Mouse (Mus musculus): Measurements from ENCODE around the gene Plin5. TPM values are rescaled to one million over a fixed set of nuclear protein-coding genes. Genes with fewer than 3 reads are reported as not detected.

The Plin5 gene
- total RNA-seq, 2 experiments from 2014 or later: 0.38 to 0.68 TPM

GRCm38 (mm10) chr17:56144546-56144945 is 27.1 kb upstream of the Plin5 start:
- no peak for DNase-seq (ENCODE audit: extremely low spot score in 1 of 2, low spot score in 2 of 2)
- no peak for TF ChIP-seq CTCF (IDR thresholded peaks at IDR 0.05)
- intact Hi-C loops (cut with DNase I): no loop called here
- Histone ChIP-seq H3K27ac (no peak overlapping the region), H3K4me3 (no peak overlapping the region)

GRCm38 (mm10) chr17:56141702-56142605 is 24.6 kb upstream of the Plin5 start:
- H3K4me3 ChIP-seq: peak overlapping the region; percentile 63
- no peak for TF ChIP-seq CTCF (IDR thresholded peaks at IDR 0.05)
- intact Hi-C loops (cut with DNase I): no loop called here
- peak overlapping the region; percentile 82 for H3K27ac ChIP-seq
- peak; percentile 66 to 81 for DNase-seq (ENCODE audit: extremely low spot score in 1 of 2, low spot score in 2 of 2)

GRCm38 (mm10) chr17:56139858-56140595 is 22.6 kb upstream of the Plin5 start, which contains the start of gene Sema6b:
Sema6b (minus strand) TSS chr17:56140343.
- intact Hi-C loops (cut with DNase I): no loop called here
- TF ChIP-seq CTCF (IDR thresholded peaks at IDR 0.05): no peak
- Histone ChIP-seq H3K4me3 (peak within 1 kb of the TSS; percentile 76), H3K27ac (peak within 1 kb of the TSS; percentile 95)
- DNase-seq (ENCODE audit: extremely low spot score in 1 of 2, low spot score in 2 of 2): peak; percentile 84 to 90

- intact Hi-C loops (cut with DNase I): no loop called here
- no peak for TF ChIP-seq CTCF (IDR thresholded peaks at IDR 0.05)
- no peak for DNase-seq (ENCODE audit: extremely low spot score in 1 of 2, low spot score in 2 of 2)
- H3K4me3 ChIP-seq: peak overlapping the region; percentile 76
- H3K27ac ChIP-seq: peak overlapping the region; percentile 95
Measured at GRCm38 (mm10) chr17:56139355-56139754, 22.0 kb upstream of the Plin5 start.

- Histone ChIP-seq H3K4me3 (peak overlapping the region; percentile 76), H3K27ac (no peak overlapping the region)
- DNase-seq (ENCODE audit: extremely low spot score in 1 of 2, low spot score in 2 of 2): no peak
- TF ChIP-seq CTCF (IDR thresholded peaks at IDR 0.05): no peak
- intact Hi-C loops (cut with DNase I): no loop called here
Measured at GRCm38 (mm10) chr17:56137839-56138613, 20.6 kb upstream of the Plin5 start.

- Histone ChIP-seq H3K27ac (no peak overlapping the region), H3K4me3 (no peak overlapping the region)
- DNase-seq (ENCODE audit: extremely low spot score in 1 of 2, low spot score in 2 of 2): no peak
- intact Hi-C loops (cut with DNase I): no loop called here
- no peak for TF ChIP-seq CTCF (IDR thresholded peaks at IDR 0.05)
Measured at GRCm38 (mm10) chr17:56136558-56136957, 19.2 kb upstream of the Plin5 start.

GRCm38 (mm10) chr17:56134463-56134971 is 17.1 kb upstream of the Plin5 start:
- Histone ChIP-seq H3K27ac (peak overlapping the region; percentile 69), H3K4me3 (peak overlapping the region; percentile 5)
- peak; percentile 87 for TF ChIP-seq CTCF (IDR thresholded peaks at IDR 0.05)
- intact Hi-C loops (cut with DNase I): loop anchor here (5.0 kb wide), 1 partner anchor 213 kb away; no protein-coding TSS in a partner anchor
- DNase-seq (ENCODE audit: extremely low spot score in 1 of 2, low spot score in 2 of 2): peak in 1 of 2 experiments; percentile 62

- H3K27ac ChIP-seq: peak overlapping the region; percentile 70
- H3K4me3 ChIP-seq: peak overlapping the region; percentile 16
- no peak for TF ChIP-seq CTCF (IDR thresholded peaks at IDR 0.05)
- intact Hi-C loops (cut with DNase I): loop anchor here (1.0 to 5.0 kb wide), 3 partner anchors 26 to 214 kb away; partner anchors contain the start of gene Mydgf
- no peak for DNase-seq (ENCODE audit: extremely low spot score in 1 of 2, low spot score in 2 of 2)
Measured at GRCm38 (mm10) chr17:56133457-56134363, 16.3 kb upstream of the Plin5 start.

- TF ChIP-seq CTCF (IDR thresholded peaks at IDR 0.05): peak; percentile 99
- peak in 1 of 2 experiments; percentile 65 for DNase-seq (ENCODE audit: extremely low spot score in 1 of 2, low spot score in 2 of 2)
- intact Hi-C loops (cut with DNase I): loop anchor here (1.0 to 5.0 kb wide), 4 partner anchors 27 to 215 kb away; partner anchors contain the start of gene Mydgf
- H3K4me3 ChIP-seq: peak overlapping the region; percentile 16; the same call in 1 of the 2 replicates
- no peak overlapping the region; the same call in 1 of the 2 replicates for H3K27ac ChIP-seq
Measured at GRCm38 (mm10) chr17:56132661-56133060, 15.3 kb upstream of the Plin5 start.

GRCm38 (mm10) chr17:56131814-56132213 is 14.4 kb upstream of the Plin5 start:
- peak; percentile 81 for TF ChIP-seq CTCF (IDR thresholded peaks at IDR 0.05)
- intact Hi-C loops (cut with DNase I): loop anchor here (1.0 to 5.0 kb wide), 3 partner anchors 51 to 215 kb away; partner anchors contain the start of gene Mydgf
- Histone ChIP-seq H3K4me3 (no peak overlapping the region), H3K27ac (no peak overlapping the region)
- peak in 1 of 2 experiments; percentile 62 for DNase-seq (ENCODE audit: extremely low spot score in 1 of 2, low spot score in 2 of 2)
